Mouse (Mus musculus) small intestine, adult 2 months (tissue): Measurements from ENCODE around the gene Tmem129.
A peak's percentile ranks its signal among the peaks of the same experiment; 100 is the strongest.

ENCODE experiments used
- CTCF ChIP-seq: fragments of 200-500 bp; IDR thresholded peaks from 2 replicates; pipeline ENCODE4 v1.5.1; 2012; ENCODE audit warnings: low read depth, mild to moderate bottlenecking, control low read depth, inconsistent platforms, low read length, moderate library complexity, mixed read lengths; ENCODE audit not compliant: insufficient replicate concordance, insufficient read length; ENCODE audit errors: extremely low read depth
- POLR2A ChIP-seq: fragments of 200-500 bp; IDR thresholded peaks from 2 replicates; pipeline ENCODE4 v1.6.1; 2012; ENCODE audit warnings: low read depth, mild to moderate bottlenecking, control low read depth, inconsistent platforms, low read length, moderate library complexity

- TF ChIP-seq POLR2A (no peak), CTCF (peak; percentile 58; the same call in 1 of the 2 replicates)
Observed at GRCm38 (mm10) chr5:33640652-33641051, 17.6 kb downstream of the Tmem129 start.
